Mouse (Mus musculus): ENCODE data around the gene Gm38392.
"Not testable (repeated sequence)": the region's sequence is repeated elsewhere in the genome, so short reads cannot be mapped to it uniquely, and the experiment has no call there.

Gm38392 gene

GRCm38 (mm10) chr3:88280035-88280434 is 7.0 kb downstream of the Gm38392 start:
- DNase-seq (ENCODE audit: extremely low read depth, insufficient read length, low spot score): no peak

GRCm38 (mm10) chr3:88276529-88277143 is 10.4 kb downstream of the Gm38392 start:
- DNase-seq (ENCODE audit: extremely low read depth, insufficient read length, low spot score): no peak

GRCm38 (mm10) chr3:88276121-88276520 is 10.9 kb downstream of the Gm38392 start:
- DNase-seq (ENCODE audit: extremely low read depth, insufficient read length, low spot score): no peak

- no peak for DNase-seq (ENCODE audit: extremely low read depth, insufficient read length, low spot score)
Observed at GRCm38 (mm10) chr3:88274002-88274401, 13.0 kb downstream of the Gm38392 start.

GRCm38 (mm10) chr3:88271859-88272258 is 15.2 kb downstream of the Gm38392 start:
- no peak for DNase-seq (ENCODE audit: extremely low read depth, insufficient read length, low spot score)

GRCm38 (mm10) chr3:88271298-88271697 is 15.7 kb downstream of the Gm38392 start:
- DNase-seq (ENCODE audit: extremely low read depth, insufficient read length, low spot score): not testable (repeated sequence)

GRCm38 (mm10) chr3:88268991-88269390 is 18.0 kb downstream of the Gm38392 start:
- no peak for DNase-seq (ENCODE audit: extremely low read depth, insufficient read length, low spot score)

GRCm38 (mm10) chr3:88268014-88268413 is 19.0 kb downstream of the Gm38392 start:
- DNase-seq (ENCODE audit: extremely low read depth, insufficient read length, low spot score): not testable (repeated sequence)

GRCm38 (mm10) chr3:88262346-88262745 is 24.7 kb downstream of the Gm38392 start:
- no peak for DNase-seq (ENCODE audit: extremely low read depth, insufficient read length, low spot score)

- no peak for DNase-seq (ENCODE audit: extremely low read depth, insufficient read length, low spot score)
Observed at GRCm38 (mm10) chr3:88256382-88256781, 30.6 kb downstream of the Gm38392 start.

GRCm38 (mm10) chr3:88255950-88256349 is 31.1 kb downstream of the Gm38392 start:
- DNase-seq (ENCODE audit: extremely low read depth, insufficient read length, low spot score): no peak

GRCm38 (mm10) chr3:88254268-88254926 is 32.6 kb downstream of the Gm38392 start, which contains the start of gene Rhbg:
Gene Rhbg, minus strand, starts transcription at chr3:88254709.
- no peak for DNase-seq (ENCODE audit: extremely low read depth, insufficient read length, low spot score)

GRCm38 (mm10) chr3:88252739-88253138 is 34.3 kb downstream of the Gm38392 start:
- DNase-seq (ENCODE audit: extremely low read depth, insufficient read length, low spot score): no peak

- no peak for DNase-seq (ENCODE audit: extremely low read depth, insufficient read length, low spot score)
Observed at GRCm38 (mm10) chr3:88248406-88248805, 38.6 kb downstream of the Gm38392 start.

GRCm38 (mm10) chr3:88247666-88248065 is 39.3 kb downstream of the Gm38392 start:
- DNase-seq (ENCODE audit: extremely low read depth, insufficient read length, low spot score): no peak

- DNase-seq (ENCODE audit: extremely low read depth, insufficient read length, low spot score): peak; percentile 64
Observed at GRCm38 (mm10) chr3:88245811-88246210, 41.2 kb downstream of the Gm38392 start.

GRCm38 (mm10) chr3:88244071-88244470 is 42.9 kb downstream of the Gm38392 start:
- DNase-seq (ENCODE audit: extremely low read depth, insufficient read length, low spot score): no peak

- DNase-seq (ENCODE audit: extremely low read depth, insufficient read length, low spot score): peak; percentile 41
Observed at GRCm38 (mm10) chr3:88242531-88242930, 44.5 kb downstream of the Gm38392 start.

- DNase-seq (ENCODE audit: extremely low read depth, insufficient read length, low spot score): no peak
Observed at GRCm38 (mm10) chr3:88241045-88241786, 45.8 kb downstream of the Gm38392 start.

- no peak for DNase-seq (ENCODE audit: extremely low read depth, insufficient read length, low spot score)
Observed at GRCm38 (mm10) chr3:88239446-88239845, 47.6 kb downstream of the Gm38392 start.

- no peak for DNase-seq (ENCODE audit: extremely low read depth, insufficient read length, low spot score)
Observed at GRCm38 (mm10) chr3:88238866-88239391, 48.1 kb downstream of the Gm38392 start.
